Mouse (Mus musculus): ENCODE data around the gene Gm49378.
A peak's percentile ranks its signal among the peaks of the same experiment; 100 is the strongest.

Gene Gm49378

GRCm38 (mm10) chr14:55589771-55590448 lies 47.8 kb downstream of the Gm49378 start:
- DNase-seq (ENCODE audit: inconsistent ontology term): no peak

GRCm38 (mm10) chr14:55589271-55589670 lies 48.4 kb downstream of the Gm49378 start:
- DNase-seq (ENCODE audit: inconsistent ontology term): no peak

GRCm38 (mm10) chr14:55586149-55586548 lies 51.5 kb downstream of the Gm49378 start:
- DNase-seq (ENCODE audit: inconsistent ontology term): no peak

GRCm38 (mm10) chr14:55585566-55585960 lies 52.1 kb downstream of the Gm49378 start:
- DNase-seq (ENCODE audit: inconsistent ontology term): no peak

GRCm38 (mm10) chr14:55584702-55585565 lies 52.8 kb downstream of the Gm49378 start, which contains the start of gene Emc9:
Gene Emc9, minus strand, starts transcription at chr14:55585302.
- peak; percentile 80 for DNase-seq (ENCODE audit: inconsistent ontology term)

GRCm38 (mm10) chr14:55584303-55584701 lies 53.4 kb downstream of the Gm49378 start:
- no peak for DNase-seq (ENCODE audit: inconsistent ontology term)

GRCm38 (mm10) chr14:55581981-55582681 lies 55.6 kb downstream of the Gm49378 start:
- no peak for DNase-seq (ENCODE audit: inconsistent ontology term)

GRCm38 (mm10) chr14:55580731-55581130 lies 57.0 kb downstream of the Gm49378 start:
- DNase-seq (ENCODE audit: inconsistent ontology term): no peak

GRCm38 (mm10) chr14:55579511-55580496 lies 57.9 kb downstream of the Gm49378 start:
- no peak for DNase-seq (ENCODE audit: inconsistent ontology term)
